Mouse (Mus musculus): ENCODE results near the gene Ehd2. TPM values are rescaled to one million over a fixed set of nuclear protein-coding genes. Genes with fewer than 3 reads are reported as not detected.

Gene Ehd2
- polyA plus RNA-seq, 1 experiment, result 0.09 TPM

GRCm38 (mm10) chr7:15945211-15945610, 22.2 kb downstream of the Ehd2 start:
- Histone ChIP-seq H3K27me3 (ENCODE audit: control insufficient read depth) (no peaks in the 10 kb centered on the region), H3K4me3 (replicated peaks) (peak overlapping the region; percentile 82), H3K36me3 (ENCODE audit: control insufficient read depth) (peaks cover 50% of the 10 kb centered on the region), H3K4me1 (ENCODE audit: control insufficient read depth) (peaks cover 69% of the 10 kb centered on the region), H3K9me3 (ENCODE audit: control insufficient read depth, low read length) (no peaks in the 10 kb centered on the region)
- TF ChIP-seq TAL1 (IDR thresholded peaks at IDR 0.05; ENCODE audit: low read length) (no peak), GATA1 (IDR thresholded peaks at IDR 0.05; ENCODE audit: low read length) (no peak)

GRCm38 (mm10) chr7:15944311-15944710, 23.1 kb downstream of the Ehd2 start:
- H3K9me3 ChIP-seq (ENCODE audit: control insufficient read depth, low read length), result no peaks in the 10 kb centered on the region
- no peak for TF ChIP-seq GATA1 (IDR thresholded peaks at IDR 0.05; ENCODE audit: low read length)
- H3K4me1 ChIP-seq (ENCODE audit: control insufficient read depth), result peaks cover 60% of the 10 kb centered on the region
- no peaks in the 10 kb centered on the region for H3K27me3 ChIP-seq (ENCODE audit: control insufficient read depth)
- H3K4me3 ChIP-seq (replicated peaks), result peak overlapping the region; percentile 16
- peaks cover 59% of the 10 kb centered on the region for H3K36me3 ChIP-seq (ENCODE audit: control insufficient read depth)

GRCm38 (mm10) chr7:15938621-15939020, 28.7 kb downstream of the Ehd2 start:
- H3K9me3 ChIP-seq (ENCODE audit: control insufficient read depth, low read length), result no peaks in the 10 kb centered on the region
- H3K36me3 ChIP-seq (ENCODE audit: control insufficient read depth), result peaks cover 76% of the 10 kb centered on the region
- peaks cover 5% of the 10 kb centered on the region for H3K27me3 ChIP-seq (ENCODE audit: control insufficient read depth)
- no peak overlapping the region for H3K4me3 ChIP-seq (replicated peaks)
- TF ChIP-seq GATA1 (IDR thresholded peaks at IDR 0.05; ENCODE audit: low read length), result no peak
- H3K4me1 ChIP-seq (ENCODE audit: control insufficient read depth), result peaks cover 11% of the 10 kb centered on the region

GRCm38 (mm10) chr7:15937491-15937890, 29.9 kb downstream of the Ehd2 start:
- H3K4me3 ChIP-seq (replicated peaks), result no peak overlapping the region
- TF ChIP-seq TAL1 (IDR thresholded peaks at IDR 0.05; ENCODE audit: low read length), result no peak
- TF ChIP-seq GATA1 (IDR thresholded peaks at IDR 0.05; ENCODE audit: low read length), result no peak
- H3K36me3 ChIP-seq (ENCODE audit: control insufficient read depth), result peaks cover 65% of the 10 kb centered on the region
- H3K27me3 ChIP-seq (ENCODE audit: control insufficient read depth), result peaks cover 9% of the 10 kb centered on the region
- no peaks in the 10 kb centered on the region for H3K9me3 ChIP-seq (ENCODE audit: control insufficient read depth, low read length)
- peaks cover 6% of the 10 kb centered on the region for H3K4me1 ChIP-seq (ENCODE audit: control insufficient read depth)

- no peak overlapping the region for H3K4me3 ChIP-seq (replicated peaks)
- TF ChIP-seq TAL1 (IDR thresholded peaks at IDR 0.05; ENCODE audit: low read length) (no peak), GATA1 (IDR thresholded peaks at IDR 0.05; ENCODE audit: low read length) (no peak)
- H3K27me3 ChIP-seq (ENCODE audit: control insufficient read depth), result peaks cover 9% of the 10 kb centered on the region
- peaks cover 7% of the 10 kb centered on the region for H3K4me1 ChIP-seq (ENCODE audit: control insufficient read depth)
- peaks cover 27% of the 10 kb centered on the region for H3K36me3 ChIP-seq (ENCODE audit: control insufficient read depth)
- H3K9me3 ChIP-seq (ENCODE audit: control insufficient read depth, low read length), result no peaks in the 10 kb centered on the region
These were observed 33.7 kb downstream of the Ehd2 start for GRCm38 (mm10) chr7:15933437-15934359.

- H3K4me1 ChIP-seq (ENCODE audit: control insufficient read depth), result peaks cover 10% of the 10 kb centered on the region
- peaks cover 9% of the 10 kb centered on the region for H3K27me3 ChIP-seq (ENCODE audit: control insufficient read depth)
- peaks cover 6% of the 10 kb centered on the region for H3K36me3 ChIP-seq (ENCODE audit: control insufficient read depth)
- H3K4me3 ChIP-seq (replicated peaks), result no peak overlapping the region
- TF ChIP-seq GATA1 (IDR thresholded peaks at IDR 0.05; ENCODE audit: low read length), result no peak
- no peak for TF ChIP-seq TAL1 (IDR thresholded peaks at IDR 0.05; ENCODE audit: low read length)
- H3K9me3 ChIP-seq (ENCODE audit: control insufficient read depth, low read length), result no peaks in the 10 kb centered on the region
These were observed 35.7 kb downstream of the Ehd2 start for GRCm38 (mm10) chr7:15931635-15932034.

- no peak for TF ChIP-seq TAL1 (IDR thresholded peaks at IDR 0.05; ENCODE audit: low read length)
- no peak for TF ChIP-seq GATA1 (IDR thresholded peaks at IDR 0.05; ENCODE audit: low read length)
These were observed 36.8 kb downstream of the Ehd2 start for GRCm38 (mm10) chr7:15930543-15930942.

GRCm38 (mm10) chr7:15929910-15930309, 37.5 kb downstream of the Ehd2 start:
- peaks cover 10% of the 10 kb centered on the region for H3K4me1 ChIP-seq (ENCODE audit: control insufficient read depth)
- H3K9me3 ChIP-seq (ENCODE audit: control insufficient read depth, low read length), result no peaks in the 10 kb centered on the region
- peaks cover 9% of the 10 kb centered on the region for H3K27me3 ChIP-seq (ENCODE audit: control insufficient read depth)
- no peak overlapping the region for H3K4me3 ChIP-seq (replicated peaks)
- no peak for TF ChIP-seq TAL1 (IDR thresholded peaks at IDR 0.05; ENCODE audit: low read length)
- TF ChIP-seq GATA1 (IDR thresholded peaks at IDR 0.05; ENCODE audit: low read length), result no peak
- H3K36me3 ChIP-seq (ENCODE audit: control insufficient read depth), result no peaks in the 10 kb centered on the region; the same call in 1 of the 2 replicates

More at GRCm38 (mm10) chr7:15930543-15930942, 36.8 kb downstream of the Ehd2 start:
- Histone ChIP-seq H3K4me3 (replicated peaks) (no peak overlapping the region), H3K36me3 (ENCODE audit: control insufficient read depth) (no peaks in the 10 kb centered on the region; the same call in 1 of the 2 replicates), H3K4me1 (ENCODE audit: control insufficient read depth) (peaks cover 10% of the 10 kb centered on the region), H3K9me3 (ENCODE audit: control insufficient read depth, low read length) (no peaks in the 10 kb centered on the region), H3K27me3 (ENCODE audit: control insufficient read depth) (peaks cover 9% of the 10 kb centered on the region)

GRCm38 (mm10) chr7:15922220-15922773, 45.1 kb downstream of the Ehd2 start, which contains the start of gene Selenow:
Selenow (minus strand) TSS chr7:15922402.
- H3K27me3 ChIP-seq (ENCODE audit: control insufficient read depth), result no peaks in the 10 kb centered on the region
- H3K9me3 ChIP-seq (ENCODE audit: control insufficient read depth, low read length), result no peaks in the 10 kb centered on the region
- H3K36me3 ChIP-seq (ENCODE audit: control insufficient read depth), result peaks cover 30% of the 10 kb centered on the region
- H3K4me1 ChIP-seq (ENCODE audit: control insufficient read depth), result peaks cover 50% of the 10 kb centered on the region
- H3K4me3 ChIP-seq (replicated peaks), result peak within 1 kb of the TSS; percentile 77
- TF ChIP-seq TAL1 (IDR thresholded peaks at IDR 0.05; ENCODE audit: low read length), result no peak
- no peak for TF ChIP-seq GATA1 (IDR thresholded peaks at IDR 0.05; ENCODE audit: low read length)

Measured in erythroblast, embryonic 14.5 days (primary cell).